Mouse (Mus musculus) lung, adult 2 months (tissue): ENCODE measurements around the gene Olfr598.

Source experiments
- CTCF ChIP-seq: fragments of 200-500 bp; IDR thresholded peaks from 2 replicates; pipeline ENCODE4 v1.5.1; 2011; ENCODE audit warnings: mild to moderate bottlenecking, low read length, control low read depth; ENCODE audit not compliant: insufficient read depth
- POLR2A ChIP-seq: fragments of 200-500 bp; IDR thresholded peaks from 2 replicates; pipeline ENCODE4 v1.6.1; 2011; ENCODE audit warnings: low read depth, mild to moderate bottlenecking, control low read depth, low read length, borderline replicate concordance; ENCODE audit errors: extremely low read depth

- TF ChIP-seq POLR2A (no peak), CTCF (no peak)
These were observed 12.2 kb downstream of the Olfr598 start, which contains the start of gene Olfr599 for GRCm38 (mm10) chr7:103335617-103336016.
